Mouse (Mus musculus): ENCODE measurements around the gene Hoxc13.

GRCm38 (mm10) chr15:102920619-102921018, 284 bp upstream of the Hoxc13 start:
- TF ChIP-seq CTCF (IDR thresholded peaks at IDR 0.05; ENCODE audit: insufficient read depth, low read depth, low read length) (no peak), POLR2A (IDR thresholded peaks at IDR 0.05; ENCODE audit: insufficient read depth, low read depth, low read length) (no peak)
